Mouse (Mus musculus): ENCODE results near the gene Nf2. TPM values are rescaled to one million over a fixed set of nuclear protein-coding genes. Genes with fewer than 3 reads are reported as not detected.

Nf2 gene
- polyA plus RNA-seq, 1 experiment from 2014 or later: 68.1 TPM

DNA sequence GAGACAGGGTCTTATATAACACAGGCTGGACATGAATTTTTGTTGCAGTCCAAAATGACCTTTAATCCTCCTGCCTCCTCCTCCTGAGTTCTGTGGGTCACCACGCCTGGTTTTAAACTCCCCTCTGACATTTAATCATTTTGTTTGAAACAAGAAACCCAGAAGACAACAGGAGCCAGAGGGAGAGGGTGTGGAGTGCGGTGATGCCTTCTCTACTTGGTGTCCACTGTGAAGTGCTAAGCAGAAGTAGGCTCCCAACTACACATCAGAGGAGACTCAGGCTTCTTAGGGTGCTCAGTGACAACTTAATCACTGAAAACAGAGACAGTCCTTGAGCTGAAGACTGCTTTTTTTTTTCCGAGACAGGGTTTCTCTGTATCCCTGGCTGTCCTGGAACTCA lies 68.4 kb downstream of the Nf2 start:
- Histone ChIP-seq H3K9ac (ENCODE audit: low read depth, low read length) (no peak overlapping the region), H3K4me1 (ENCODE audit: control insufficient read depth, insufficient read depth, low read depth, low read length) (no peaks in the 10 kb centered on the region), H3K4me2 (ENCODE audit: low read length) (no peak overlapping the region), H3K36me3 (ENCODE audit: control insufficient read depth, insufficient read depth, low read length) (peaks cover 3% of the 10 kb centered on the region; the same call in 1 of the 2 replicates), H3K27ac (ENCODE audit: low read depth, low read length) (no peak overlapping the region), H3K9me3 (ENCODE audit: control insufficient read depth, low read length) (no peaks in the 10 kb centered on the region), H3K4me3 (ENCODE audit: low read length) (no peak overlapping the region), H3K27me3 (replicated peaks; ENCODE audit: control insufficient read depth, insufficient read depth, low read length) (no peaks in the 10 kb centered on the region)
- ATAC-seq: no peak
- WGBS: 88% methylated on average over 3 of the region's 3 CpGs

DNA sequence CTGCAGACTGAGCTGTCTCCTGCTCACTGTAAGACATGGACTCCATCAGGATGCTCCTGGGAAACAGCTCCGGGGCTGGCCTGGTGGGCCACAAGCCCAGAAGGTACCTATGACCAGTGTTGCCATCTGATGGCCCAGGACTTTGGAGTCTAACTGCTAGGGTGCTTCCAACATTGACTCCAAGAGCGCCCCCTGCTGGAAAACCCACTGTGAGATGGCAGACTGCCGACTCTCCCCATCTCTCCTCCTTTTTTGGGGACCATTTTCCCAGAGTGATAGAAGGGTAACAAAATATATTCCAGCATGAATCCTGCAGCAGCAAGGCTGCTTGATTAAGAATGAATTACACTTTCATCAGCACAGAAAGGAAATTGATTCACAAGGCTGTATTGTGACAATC lies 76.4 kb downstream of the Nf2 start:
- H3K27me3 ChIP-seq (replicated peaks; ENCODE audit: control insufficient read depth, insufficient read depth, low read length): no peaks in the 10 kb centered on the region
- no peak overlapping the region for H3K9ac ChIP-seq (ENCODE audit: low read depth, low read length)
- no peak overlapping the region for H3K4me2 ChIP-seq (ENCODE audit: low read length)
- no peaks in the 10 kb centered on the region for H3K9me3 ChIP-seq (ENCODE audit: control insufficient read depth, low read length)
- H3K27ac ChIP-seq (ENCODE audit: low read depth, low read length): peak overlapping the region; percentile 53; the same call in 1 of the 2 replicates
- no peaks in the 10 kb centered on the region; the same call in 1 of the 2 replicates for H3K4me1 ChIP-seq (ENCODE audit: control insufficient read depth, insufficient read depth, low read depth, low read length)
- WGBS: 26% methylated on average over 3 of the region's 3 CpGs
- H3K4me3 ChIP-seq (ENCODE audit: low read length): no peak overlapping the region
- no peak for ATAC-seq
- H3K36me3 ChIP-seq (ENCODE audit: control insufficient read depth, insufficient read depth, low read length): no peaks in the 10 kb centered on the region

DNA sequence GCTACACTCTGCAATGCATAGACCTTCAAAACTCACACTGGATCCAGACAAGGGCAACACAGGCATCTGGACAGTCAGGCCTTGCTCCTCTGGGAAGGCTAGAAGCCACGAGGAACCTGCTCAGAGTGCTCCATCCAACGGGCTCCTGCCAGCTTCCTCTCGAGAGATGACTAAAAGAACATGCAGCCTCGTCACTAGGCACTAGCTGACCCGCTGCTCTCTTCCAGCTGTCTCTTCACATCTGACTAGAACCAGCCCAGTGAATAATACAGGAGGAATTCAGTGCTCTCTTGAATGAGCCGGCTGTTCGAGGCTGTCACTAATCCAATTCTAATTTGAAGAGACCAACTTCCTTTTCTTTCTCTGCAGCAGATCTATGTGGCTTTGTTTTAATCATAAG lies 77.6 kb downstream of the Nf2 start:
- Histone ChIP-seq H3K27ac (ENCODE audit: low read depth, low read length) (no peak overlapping the region), H3K27me3 (replicated peaks; ENCODE audit: control insufficient read depth, insufficient read depth, low read length) (no peaks in the 10 kb centered on the region), H3K4me2 (ENCODE audit: low read length) (no peak overlapping the region), H3K4me3 (ENCODE audit: low read length) (no peak overlapping the region), H3K9ac (ENCODE audit: low read depth, low read length) (no peak overlapping the region), H3K9me3 (ENCODE audit: control insufficient read depth, low read length) (no peaks in the 10 kb centered on the region), H3K4me1 (ENCODE audit: control insufficient read depth, insufficient read depth, low read depth, low read length) (no peaks in the 10 kb centered on the region; the same call in 1 of the 2 replicates), H3K36me3 (ENCODE audit: control insufficient read depth, insufficient read depth, low read length) (no peaks in the 10 kb centered on the region; the same call in 1 of the 2 replicates)
- WGBS: 57% methylated on average over 7 of the region's 7 CpGs
- no peak for ATAC-seq

DNA sequence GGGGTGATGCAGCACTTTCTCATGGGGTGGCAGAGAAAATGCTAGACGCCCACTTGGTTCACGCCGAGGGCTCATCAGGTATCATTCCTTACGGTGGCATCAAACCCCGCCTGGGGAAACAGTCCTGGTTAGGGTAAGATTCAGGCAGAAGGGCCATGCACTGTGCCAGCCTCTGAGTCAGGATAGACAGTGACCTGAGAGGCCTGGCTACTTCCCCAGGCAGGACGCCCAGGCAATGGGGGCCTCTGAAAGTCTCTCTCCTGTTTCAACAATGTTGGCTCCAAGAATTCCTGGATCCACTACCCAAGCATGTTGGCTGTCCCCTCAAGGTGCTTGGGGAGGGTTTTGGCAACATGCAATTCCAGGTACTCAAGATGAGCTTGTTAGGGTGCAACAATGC lies 79.5 kb downstream of the Nf2 start:
- H3K27ac ChIP-seq (ENCODE audit: low read depth, low read length): no peak overlapping the region

DNA sequence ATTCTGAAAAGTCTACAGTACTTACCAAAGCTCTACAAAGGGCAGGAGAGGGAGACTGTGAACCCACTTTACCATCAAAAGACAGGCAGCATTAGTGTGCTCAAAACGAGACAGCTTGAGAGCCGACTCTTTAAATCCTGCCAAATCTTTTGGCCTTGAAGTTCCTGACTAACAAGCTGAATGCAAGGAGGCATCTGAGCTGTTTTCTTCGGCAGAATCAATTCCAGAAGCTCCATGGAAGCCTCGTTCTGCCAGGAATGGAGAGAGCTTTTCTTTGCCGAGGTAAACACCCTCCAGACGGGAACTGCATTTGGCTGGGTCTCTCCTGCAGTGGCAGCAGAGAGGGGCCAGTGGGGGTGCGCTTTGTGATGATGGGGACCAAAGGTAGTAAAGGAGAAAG lies 80.0 kb downstream of the Nf2 start:
- no peaks in the 10 kb centered on the region; the same call in 1 of the 2 replicates for H3K36me3 ChIP-seq (ENCODE audit: control insufficient read depth, insufficient read depth, low read length)
- 0 out of 2 replicates have a peak overlapping the region, but pooled peaks have one; percentile 51 for H3K27ac ChIP-seq (ENCODE audit: low read depth, low read length)
- no peaks in the 10 kb centered on the region; the same call in 1 of the 2 replicates for H3K4me1 ChIP-seq (ENCODE audit: control insufficient read depth, insufficient read depth, low read depth, low read length)
- H3K9ac ChIP-seq (ENCODE audit: low read depth, low read length): no peak overlapping the region
- WGBS: 69% methylated on average over 7 of the region's 7 CpGs
- H3K4me2 ChIP-seq (ENCODE audit: low read length): no peak overlapping the region
- no peaks in the 10 kb centered on the region for H3K9me3 ChIP-seq (ENCODE audit: control insufficient read depth, low read length)
- ATAC-seq: no peak
- no peak overlapping the region for H3K4me3 ChIP-seq (ENCODE audit: low read length)
- no peaks in the 10 kb centered on the region for H3K27me3 ChIP-seq (replicated peaks; ENCODE audit: control insufficient read depth, insufficient read depth, low read length)

More for the DNA sequence above, 79.5 kb downstream of the Nf2 start:
- Histone ChIP-seq H3K4me3 (ENCODE audit: low read length) (no peak overlapping the region), H3K9ac (ENCODE audit: low read depth, low read length) (no peak overlapping the region), H3K9me3 (ENCODE audit: control insufficient read depth, low read length) (no peaks in the 10 kb centered on the region), H3K4me2 (ENCODE audit: low read length) (no peak overlapping the region), H3K36me3 (ENCODE audit: control insufficient read depth, insufficient read depth, low read length) (no peaks in the 10 kb centered on the region; the same call in 1 of the 2 replicates), H3K4me1 (ENCODE audit: control insufficient read depth, insufficient read depth, low read depth, low read length) (no peaks in the 10 kb centered on the region; the same call in 1 of the 2 replicates), H3K27me3 (replicated peaks; ENCODE audit: control insufficient read depth, insufficient read depth, low read length) (no peaks in the 10 kb centered on the region)
- WGBS: 91% methylated on average over 6 of the region's 6 CpGs
- ATAC-seq: no peak

DNA sequence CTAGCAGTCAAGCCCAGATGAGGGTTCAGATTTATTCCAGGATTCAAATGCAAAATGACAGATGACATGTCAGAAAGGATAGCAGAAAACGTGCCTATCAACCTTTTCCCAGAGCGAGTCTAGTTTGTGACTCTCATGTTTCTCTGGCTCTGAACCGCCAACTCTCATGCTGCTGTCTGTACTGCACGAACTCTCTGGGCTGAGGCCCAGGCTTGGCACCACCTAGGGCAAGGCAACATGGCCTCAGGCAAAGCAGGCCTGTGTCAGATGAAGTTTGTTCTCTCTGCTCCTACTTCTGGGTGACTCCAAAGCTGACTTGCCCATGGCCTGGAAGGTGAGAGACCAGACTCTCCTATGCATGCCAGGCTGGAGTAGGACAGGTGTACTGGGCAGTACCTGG lies 80.9 kb downstream of the Nf2 start:
- Histone ChIP-seq H3K4me3 (ENCODE audit: low read length) (no peak overlapping the region), H3K4me2 (ENCODE audit: low read length) (no peak overlapping the region), H3K4me1 (ENCODE audit: control insufficient read depth, insufficient read depth, low read depth, low read length) (peaks cover under 1% of the 10 kb centered on the region; the same call in 1 of the 2 replicates), H3K27ac (ENCODE audit: low read depth, low read length) (no peak overlapping the region), H3K9ac (ENCODE audit: low read depth, low read length) (no peak overlapping the region), H3K9me3 (ENCODE audit: control insufficient read depth, low read length) (no peaks in the 10 kb centered on the region), H3K27me3 (replicated peaks; ENCODE audit: control insufficient read depth, insufficient read depth, low read length) (no peaks in the 10 kb centered on the region), H3K36me3 (ENCODE audit: control insufficient read depth, insufficient read depth, low read length) (no peaks in the 10 kb centered on the region; the same call in 1 of the 2 replicates)
- ATAC-seq: no peak
- WGBS: 72% methylated on average over 4 of the region's 4 CpGs

DNA sequence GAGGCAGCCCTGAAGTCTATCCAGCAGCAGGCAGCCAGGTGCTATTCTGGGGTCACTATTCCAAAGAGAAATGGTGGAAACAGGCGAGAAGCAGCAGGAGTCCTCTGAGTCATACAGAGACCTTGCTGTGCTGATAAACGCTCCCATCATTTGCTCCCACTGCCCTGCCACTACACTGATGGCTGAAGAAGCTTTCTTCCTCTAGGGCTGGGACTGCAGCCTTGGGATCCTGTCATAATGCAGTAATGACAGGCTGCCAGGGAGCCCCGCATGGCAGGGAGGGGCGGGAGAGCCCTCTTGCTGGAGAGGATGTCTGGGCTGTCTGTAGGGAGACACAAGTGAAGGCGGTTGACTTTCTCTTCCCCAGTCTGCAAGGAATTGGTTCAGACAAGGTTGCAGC lies 84.9 kb downstream of the Nf2 start:
- H3K4me1 ChIP-seq (ENCODE audit: control insufficient read depth, insufficient read depth, low read depth, low read length): peaks cover 13% of the 10 kb centered on the region; the same call in 1 of the 2 replicates
- no peaks in the 10 kb centered on the region for H3K9me3 ChIP-seq (ENCODE audit: control insufficient read depth, low read length)
- no peak overlapping the region for H3K9ac ChIP-seq (ENCODE audit: low read depth, low read length)
- no peaks in the 10 kb centered on the region for H3K27me3 ChIP-seq (replicated peaks; ENCODE audit: control insufficient read depth, insufficient read depth, low read length)
- no peak overlapping the region for H3K4me2 ChIP-seq (ENCODE audit: low read length)
- H3K27ac ChIP-seq (ENCODE audit: low read depth, low read length): no peak overlapping the region
- WGBS: 51% methylated on average over 5 of the region's 5 CpGs
- H3K36me3 ChIP-seq (ENCODE audit: control insufficient read depth, insufficient read depth, low read length): no peaks in the 10 kb centered on the region; the same call in 1 of the 2 replicates
- ATAC-seq: no peak
- no peak overlapping the region for H3K4me3 ChIP-seq (ENCODE audit: low read length)

DNA sequence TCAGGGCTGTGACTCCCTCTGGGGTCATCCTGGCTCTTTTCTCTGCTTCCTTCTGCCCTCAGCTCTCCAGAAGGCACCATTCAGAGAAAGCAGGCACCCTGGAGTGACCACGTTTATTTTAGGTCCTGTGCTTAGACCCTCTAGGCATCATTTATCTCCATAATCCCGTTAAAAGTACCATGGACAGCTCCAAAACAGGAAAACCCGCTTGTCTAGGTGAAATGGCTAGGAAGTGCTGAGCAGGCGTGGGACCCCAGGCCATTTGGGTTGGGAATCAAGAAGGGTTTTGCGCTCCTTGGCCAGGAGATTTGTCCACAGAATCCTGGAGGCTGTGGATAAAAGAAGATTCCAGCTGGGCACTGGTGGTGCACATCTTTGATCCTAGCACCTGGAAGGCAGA lies 85.7 kb downstream of the Nf2 start:
- no peak overlapping the region for H3K9ac ChIP-seq (ENCODE audit: low read depth, low read length)
- H3K4me1 ChIP-seq (ENCODE audit: control insufficient read depth, insufficient read depth, low read depth, low read length): peaks cover 13% of the 10 kb centered on the region; the same call in 1 of the 2 replicates
- WGBS: 37% methylated on average over 5 of the region's 5 CpGs
- no peak overlapping the region for H3K27ac ChIP-seq (ENCODE audit: low read depth, low read length)
- no peak for ATAC-seq
- no peaks in the 10 kb centered on the region for H3K9me3 ChIP-seq (ENCODE audit: control insufficient read depth, low read length)
- no peaks in the 10 kb centered on the region for H3K27me3 ChIP-seq (replicated peaks; ENCODE audit: control insufficient read depth, insufficient read depth, low read length)
- no peak overlapping the region for H3K4me3 ChIP-seq (ENCODE audit: low read length)
- no peaks in the 10 kb centered on the region; the same call in 1 of the 2 replicates for H3K36me3 ChIP-seq (ENCODE audit: control insufficient read depth, insufficient read depth, low read length)
- no peak overlapping the region for H3K4me2 ChIP-seq (ENCODE audit: low read length)

DNA sequence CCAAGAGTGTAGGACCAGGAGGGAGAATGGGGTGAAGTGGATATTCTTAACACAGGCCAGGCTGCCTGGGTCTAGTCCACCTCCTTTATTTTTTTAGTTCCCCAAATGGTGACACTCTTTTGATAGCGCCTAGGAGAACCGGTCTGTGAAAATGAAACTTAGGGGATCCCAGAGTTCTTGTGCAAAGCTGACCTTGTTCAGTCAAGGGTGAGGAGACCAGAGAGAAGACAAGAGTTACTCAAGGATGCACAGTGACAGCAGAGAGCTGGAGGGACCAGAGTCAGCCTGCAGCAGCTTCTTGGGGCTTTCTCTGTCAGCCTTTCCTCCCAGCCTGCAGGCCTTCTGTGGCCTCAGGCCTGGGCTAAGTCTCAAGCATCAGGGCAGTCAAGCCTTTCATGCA lies 86.8 kb downstream of the Nf2 start:
- Histone ChIP-seq H3K9me3 (ENCODE audit: control insufficient read depth, low read length) (no peaks in the 10 kb centered on the region), H3K9ac (ENCODE audit: low read depth, low read length) (no peak overlapping the region), H3K27ac (ENCODE audit: low read depth, low read length) (no peak overlapping the region), H3K36me3 (ENCODE audit: control insufficient read depth, insufficient read depth, low read length) (no peaks in the 10 kb centered on the region; the same call in 1 of the 2 replicates), H3K4me1 (ENCODE audit: control insufficient read depth, insufficient read depth, low read depth, low read length) (peaks cover 13% of the 10 kb centered on the region; the same call in 1 of the 2 replicates), H3K27me3 (replicated peaks; ENCODE audit: control insufficient read depth, insufficient read depth, low read length) (no peaks in the 10 kb centered on the region), H3K4me2 (ENCODE audit: low read length) (no peak overlapping the region), H3K4me3 (ENCODE audit: low read length) (no peak overlapping the region)
- no peak for ATAC-seq
- WGBS: 19% methylated on average over 2 of the region's 2 CpGs
